ENCODE assay signal across 25 mouse cellular contexts in genomic region chr5:51504654-51505053, GRCm38 (mm10).
"Had no signal": no experiment of that assay in that cellular context is flagged by ENCODE, and none has a peak within 500 bp of the region (broad histone marks: within the 10 kb centered on the region; RNA-seq: fewer than 3 reads in every experiment).

No protein-coding gene starts in this region.

- H3K27me3 ChIP-seq: heart, embryonic 12.5 days; heart, embryonic 15.5 days; hindbrain, embryonic 12.5 days; intestine, embryonic 15.5 days; limb, embryonic 15.5 days; liver, embryonic 12.5 days had no signal

- H3K9me3 ChIP-seq: heart, embryonic 10.5 days; heart, embryonic 12.5 days; heart, embryonic 15.5 days; hindbrain, embryonic 10.5 days; hindbrain, embryonic 12.5 days; intestine, embryonic 15.5 days; limb, embryonic 15.5 days; liver, embryonic 12.5 days had no signal

- DNase-seq: gastrocnemius, postnatal 14 days; gastrocnemius, postnatal 36 days; heart, adult 18-20 months; heart, postnatal 14 days; heart, postnatal 4 days; kidney, adult 18-20 months; kidney, adult 8-10 months; kidney, postnatal 10 days; kidney, postnatal 25 days; kidney, postnatal 4 days had no signal

- H3K36me3 ChIP-seq: heart, embryonic 10.5 days; heart, embryonic 12.5 days; heart, embryonic 15.5 days; hindbrain, embryonic 10.5 days; hindbrain, embryonic 12.5 days; intestine, embryonic 15.5 days; limb, embryonic 15.5 days; liver, embryonic 12.5 days had no signal

- H3K4me1 ChIP-seq: heart, embryonic 10.5 days; hindbrain, embryonic 10.5 days; hindbrain, embryonic 12.5 days; intestine, embryonic 15.5 days; limb, embryonic 15.5 days; liver, embryonic 12.5 days had no signal

- ATAC-seq: hindbrain, embryonic 16.5 days; inflammation-experienced regulatory T-cells, adult 6 months; intestine, embryonic 15.5 days; intestine, postnatal 0 days; liver, embryonic 12.5 days had no signal

- H3K4me2 ChIP-seq: heart, embryonic 12.5 days; heart, embryonic 15.5 days; hindbrain, embryonic 12.5 days; hindbrain, embryonic 14.5 days; intestine, embryonic 15.5 days; limb, embryonic 15.5 days; liver, embryonic 12.5 days had no signal

- H3K9ac ChIP-seq: heart, embryonic 12.5 days; heart, embryonic 15.5 days; hindbrain, embryonic 12.5 days; hindbrain, embryonic 14.5 days; intestine, embryonic 15.5 days; limb, embryonic 15.5 days; liver, embryonic 12.5 days; liver, embryonic 14.5 days had no signal

- H3K27ac ChIP-seq: heart, embryonic 10.5 days; heart, embryonic 15.5 days; hindbrain, embryonic 10.5 days; hindbrain, embryonic 12.5 days; hindbrain, embryonic 14.5 days; intestine, embryonic 15.5 days; layer of hippocampus, adult 2 months; left cerebral cortex, adult 2 months; limb, embryonic 15.5 days; liver, embryonic 12.5 days; liver, embryonic 14.5 days had no signal

- H3K4me3 ChIP-seq: heart, embryonic 10.5 days; heart, embryonic 12.5 days; heart, embryonic 15.5 days; hindbrain, embryonic 10.5 days; hindbrain, embryonic 12.5 days; intestine, embryonic 15.5 days; layer of hippocampus, adult 2 months; left cerebral cortex, adult 2 months; limb, embryonic 15.5 days; liver, embryonic 12.5 days had no signal
